Mouse (Mus musculus) ES-E14 (cell line): ENCODE data around the gene Bik.

ENCODE experiments used
- CHD2 ChIP-seq: IDR thresholded peaks from 2 replicates; pipeline ENCODE4 v1.6.1; 2014; ENCODE audit warnings: mild to moderate bottlenecking, low read depth, low read length, inconsistent platforms
- HCFC1 ChIP-seq: IDR thresholded peaks from 2 replicates; pipeline ENCODE4 v1.6.1; 2012; ENCODE audit warnings: low read length, inconsistent platforms, borderline replicate concordance; ENCODE audit not compliant: insufficient read depth
- MAFK ChIP-seq: IDR thresholded peaks from 2 replicates; pipeline ENCODE4 v1.6.1; 2014; ENCODE audit warnings: mild to moderate bottlenecking, low read depth, low read length, inconsistent platforms; ENCODE audit not compliant: insufficient read depth
- ZC3H11A ChIP-seq: IDR thresholded peaks from 2 replicates; pipeline ENCODE4 v1.6.1; 2012; ENCODE audit warnings: low read depth, mild to moderate bottlenecking, inconsistent platforms, low read length, borderline replicate concordance
- ZNF384 ChIP-seq: IDR thresholded peaks from 2 replicates; pipeline ENCODE4 v1.6.1; 2012; ENCODE audit warnings: low read depth, low read length, inconsistent platforms

- no peak for TF ChIP-seq ZNF384
- TF ChIP-seq HCFC1: no peak
- TF ChIP-seq MAFK: no peak
- no peak for TF ChIP-seq ZC3H11A
- no peak for TF ChIP-seq CHD2
Observed at GRCm38 (mm10) chr15:83591758-83592157, 65.1 kb downstream of the Bik start.
